In the genomic region with DNA sequence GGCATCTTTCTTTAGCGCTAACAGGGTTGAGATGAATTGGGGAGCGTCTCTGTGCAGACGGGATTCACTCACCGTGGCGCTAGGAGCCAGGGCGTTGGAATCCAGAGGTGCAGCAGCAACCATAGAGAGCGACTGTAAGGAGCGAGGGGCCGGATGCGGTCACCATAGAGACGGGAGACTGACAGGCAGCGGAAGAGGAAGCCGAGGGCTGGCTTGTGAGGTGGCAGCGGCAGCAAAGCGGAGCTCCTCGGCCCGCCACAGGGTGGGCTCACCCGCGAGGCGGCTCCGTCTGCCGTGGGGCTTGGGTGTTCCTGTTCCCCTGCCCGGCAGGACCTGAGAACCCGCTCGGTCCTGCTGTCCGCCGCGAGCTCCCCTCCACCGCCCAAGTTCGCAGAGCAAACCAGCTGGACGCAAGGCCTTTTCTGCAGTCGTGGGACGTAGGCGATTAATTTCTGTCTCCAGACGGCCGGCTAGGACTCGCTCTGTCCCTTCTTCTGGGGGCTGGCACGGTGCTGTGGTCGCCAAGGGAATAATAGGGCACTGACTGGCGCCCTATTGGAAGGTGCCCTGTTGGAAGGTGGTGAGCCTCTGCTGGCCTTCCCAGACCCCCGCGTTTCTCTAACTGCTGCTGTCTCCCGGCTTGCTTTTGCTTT, we compare ENCODE assay signal across 8 mouse cellular contexts. TPM values are rescaled to one million over a fixed set of nuclear protein-coding genes. Genes with fewer than 3 reads are reported as not detected.
A peak's percentile ranks its signal among the peaks of the same experiment; 100 is the strongest.
DNase-seq lines count a peak whose midpoint lies in the region; ATAC-seq and TF ChIP-seq lines count a peak whose summit lies in the region.

Chpf2 (plus strand) TSS at position 195 of the 653 bp plus-strand sequence.

- no peaks in the 10 kb centered on the region for H3K27me3 ChIP-seq in cerebellum, adult 2 months (ENCODE audit: control insufficient read depth, insufficient read depth, low read length)

- peaks cover 13% of the 10 kb centered on the region for H3K4me1 ChIP-seq in cerebellum, adult 2 months (ENCODE audit: control insufficient read depth, insufficient read depth, low read length)

- no peak for TF ChIP-seq CTCF in cerebellum, adult 2 months (IDR thresholded peaks at IDR 0.05; ENCODE audit: borderline replicate concordance, insufficient read depth, low read depth, low read length)

- peak; percentile 60; the same call in 1 of the 2 replicates for TF ChIP-seq POLR2A in cerebellum, adult 2 months (IDR thresholded peaks at IDR 0.05; ENCODE audit: borderline replicate concordance, insufficient read depth, low read length)

- peak within 1 kb of the TSS; percentile 52 for H3K27ac ChIP-seq in cerebellum, adult 2 months (ENCODE audit: insufficient read depth, low read length)

- peak; percentile 93 to 96 for ATAC-seq in hematopoietic stem cell, adult 5-6 weeks (replicated peaks in 1 of 2; ENCODE audit: insufficient read depth in 1 of 2, low FRiP score in 2 of 2, low TSS enrichment in 1 of 2, low read depth in 1 of 2, poor library complexity in 2 of 2, severe bottlenecking in 2 of 2)

- H3K4me3 ChIP-seq in cerebellum, adult 2 months (replicated peaks; ENCODE audit: insufficient read depth, low read depth, low read length), result peak within 1 kb of the TSS; percentile 84

- DNase-seq in NIH3T3 (ENCODE audit: low read depth), result peak; percentile 89
- peak; percentile 80 to 81 for DNase-seq in cerebellum, adult 2 months
- peak; percentile 72 for DNase-seq in forelimb bud, embryonic 11.5 days (ENCODE audit: low read depth, low spot score)
- DNase-seq in layer of hippocampus, adult 9-11 months, result peak; percentile 86
- peak; percentile 83 for DNase-seq in lung, postnatal 14 days
- peak; percentile 91 for DNase-seq in retina, postnatal 1 day
- DNase-seq in thymus, postnatal 4 days, result peak; percentile 88

- under 1% methylated on average over 43 of the region's 43 CpGs for WGBS in cerebellum, adult 2 months

RNA-seq across cellular contexts. Expression of gene Chpf2, which starts in this region (rescaled TPM):
- polyA plus RNA-seq in cerebellum, adult 2 months (2012; rRNA removed), result 46.3 and 48.9 TPM in 2 replicates
- total RNA-seq in hematopoietic stem cell, adult 5-6 weeks (2017), result 12.0 and 15.5 TPM in 2 replicates

Comparison
In these comparisons a context has a peak if more than half of its experiments do, and no peak if none do; other contexts are left out.
1. Peak in every context shown above with its lines: DNase-seq, ATAC-seq, H3K4me3 ChIP-seq and H3K27ac ChIP-seq.